In genomic region chr11:75214081-75214950, GRCm38 (mm10) we compare ENCODE assay signal across 8 mouse cellular contexts. TPM values are rescaled to one million over a fixed set of nuclear protein-coding genes. Genes with fewer than 3 reads are reported as not detected.
A peak's percentile ranks its signal among the peaks of the same experiment; 100 is the strongest.
DNase-seq lines count a peak whose midpoint lies in the region; ATAC-seq lines count a peak whose summit lies in the region.

No protein-coding gene starts in this region.

- DNase-seq in retina, embryonic 14.5 days (ENCODE audit: low spot score): peak; percentile 47
- DNase-seq in retina, postnatal 1 day: no peak
- no peak for DNase-seq in liver, embryonic 11.5 days (ENCODE audit: low spot score)
- DNase-seq in layer of hippocampus, adult 8-10 months (ENCODE audit: low spot score in 2 of 2): no peak
- no peak for DNase-seq in urinary bladder, postnatal 10 days (ENCODE audit: low spot score)
- DNase-seq in thymus, postnatal 25 days: no peak
- no peak for DNase-seq in cerebellum, postnatal 36 days

- no peaks in the 10 kb centered on the region for H3K9me3 ChIP-seq in hindbrain, embryonic 16.5 days (ENCODE audit: control insufficient read depth, low read length)
- H3K9me3 ChIP-seq in liver, embryonic 11.5 days (ENCODE audit: control insufficient read depth, low read length): no peaks in the 10 kb centered on the region

- 20% methylated on average over 12 of the region's 13 CpGs for WGBS in hindbrain, embryonic 16.5 days
- WGBS in liver, embryonic 11.5 days: 36% methylated on average over 13 of the region's 13 CpGs

- H3K4me1 ChIP-seq in hindbrain, embryonic 16.5 days (ENCODE audit: control insufficient read depth, insufficient read depth, low read depth, low read length): peaks cover 17% of the 10 kb centered on the region
- H3K4me1 ChIP-seq in liver, embryonic 11.5 days (replicated peaks; ENCODE audit: control insufficient read depth, insufficient read depth, low read length): peaks cover 48% of the 10 kb centered on the region

- peak overlapping the region; percentile 60 for H3K4me2 ChIP-seq in hindbrain, embryonic 16.5 days (ENCODE audit: low read length)
- H3K4me2 ChIP-seq in liver, embryonic 11.5 days: peak overlapping the region; percentile 53

- peak overlapping the region; percentile 62 for H3K9ac ChIP-seq in hindbrain, embryonic 16.5 days (ENCODE audit: low read depth, low read length)
- H3K9ac ChIP-seq in liver, embryonic 11.5 days (ENCODE audit: low read depth, low read length): peak overlapping the region; percentile 38

- H3K27ac ChIP-seq in hindbrain, embryonic 16.5 days (ENCODE audit: low read depth, low read length): 0 out of 2 replicates have a peak overlapping the region, but pooled peaks have one; percentile 23
- H3K27ac ChIP-seq in liver, embryonic 11.5 days (ENCODE audit: low read depth, low read length): 0 out of 2 replicates have a peak overlapping the region, but pooled peaks have one; percentile 5

- H3K4me3 ChIP-seq in hindbrain, embryonic 16.5 days (ENCODE audit: low read length): peak overlapping the region; percentile 35
- H3K4me3 ChIP-seq in liver, embryonic 11.5 days (ENCODE audit: low read depth, low read length): peak overlapping the region; percentile 25

- no peaks in the 10 kb centered on the region for H3K36me3 ChIP-seq in hindbrain, embryonic 16.5 days (ENCODE audit: control insufficient read depth, insufficient read depth, low read length)
- no peaks in the 10 kb centered on the region for H3K36me3 ChIP-seq in liver, embryonic 11.5 days (ENCODE audit: control insufficient read depth, insufficient read depth, low read length)

- H3K27me3 ChIP-seq in hindbrain, embryonic 16.5 days (replicated peaks; ENCODE audit: control insufficient read depth, insufficient read depth, low read length): no peaks in the 10 kb centered on the region
- H3K27me3 ChIP-seq in liver, embryonic 11.5 days (replicated peaks; ENCODE audit: control insufficient read depth, insufficient read depth, low read length): 0 out of 2 replicates have a peak, but pooled peaks cover 13% of the 10 kb centered on the region

- peak; percentile 41 for ATAC-seq in hindbrain, embryonic 16.5 days
- 0 out of 2 replicates have a peak, but pooled peaks have one; percentile 8 for ATAC-seq in liver, embryonic 11.5 days (replicated peaks; ENCODE audit: low FRiP score)

RNA-seq across cellular contexts. Expression of gene Rtn4rl1, which starts 20.7 kb away (rescaled TPM):
- 10.6 and 10.7 TPM in 2 replicates for polyA plus RNA-seq in hindbrain, embryonic 16.5 days (2015; fragmentation: Nextera tagmentation; extraction: Ambion mirVana)
- 1.7 and 2.9 TPM in 2 replicates for polyA plus RNA-seq in liver, embryonic 11.5 days (2014; fragmentation: Nextera tagmentation; extraction: Ambion mirVana)
- 100 to 1,000 TPM in 2 of 4 experiments, 10 to 100 TPM in 2; 80.7 to 110 (median 97.3) TPM for total RNA-seq in layer of hippocampus, adult 8-10 months (2022)

RNA-seq across cellular contexts. Expression of gene Dph1, which starts 23.3 kb away (rescaled TPM):
- polyA plus RNA-seq in hindbrain, embryonic 16.5 days (2015; fragmentation: Nextera tagmentation; extraction: Ambion mirVana): 15.4 and 15.7 TPM in 2 replicates
- 30.3 and 34.0 TPM in 2 replicates for polyA plus RNA-seq in liver, embryonic 11.5 days (2014; fragmentation: Nextera tagmentation; extraction: Ambion mirVana)
- total RNA-seq in layer of hippocampus, adult 8-10 months (2022): 10 to 100 TPM; 28.9 to 38.6 (median 30.9) TPM

RNA-seq across cellular contexts. Expression of gene Ovca2, which starts 35.7 kb away (rescaled TPM):
- polyA plus RNA-seq in hindbrain, embryonic 16.5 days (2015; fragmentation: Nextera tagmentation; extraction: Ambion mirVana): 14.4 and 14.5 TPM in 2 replicates
- 24.9 and 32.1 TPM in 2 replicates for polyA plus RNA-seq in liver, embryonic 11.5 days (2014; fragmentation: Nextera tagmentation; extraction: Ambion mirVana)
- total RNA-seq in layer of hippocampus, adult 8-10 months (2022): 10 to 100 TPM; 15.6 to 23.4 (median 19.8) TPM

RNA-seq across cellular contexts. Expression of gene Hic1, which starts 45.0 kb away (rescaled TPM):
- 1.9 and 2.2 TPM in 2 replicates for polyA plus RNA-seq in hindbrain, embryonic 16.5 days (2015; fragmentation: Nextera tagmentation; extraction: Ambion mirVana)
- 2.7 and 3.2 TPM in 2 replicates for polyA plus RNA-seq in liver, embryonic 11.5 days (2014; fragmentation: Nextera tagmentation; extraction: Ambion mirVana)
- total RNA-seq in layer of hippocampus, adult 8-10 months (2022): 1 to 10 TPM; 2.9 to 4.9 (median 3.9) TPM
